Mouse (Mus musculus): ENCODE data around the gene Asb1.

- TF ChIP-seq CTCF (IDR thresholded peaks at IDR 0.05; ENCODE audit: borderline replicate concordance, extremely low read depth, insufficient read depth, insufficient read length) (no peak), POLR2A (IDR thresholded peaks at IDR 0.05; ENCODE audit: borderline replicate concordance, extremely low read depth, insufficient read depth, insufficient read length, poor library complexity, severe bottlenecking) (no peak)
Measured at GRCm38 (mm10) chr1:91606701-91607100, 66.4 kb downstream of the Asb1 start.
